Mouse (Mus musculus) heart, adult 2 months (tissue): ENCODE results near the gene Speer4d.
"Not testable (repeated sequence)": the region's sequence is repeated elsewhere in the genome, so short reads cannot be mapped to it uniquely, and the experiment has no call there.

ENCODE experiments used
- EP300 ChIP-seq: fragments of 200-500 bp; IDR thresholded peaks from 2 replicates; pipeline ENCODE4 v1.6.1; 2011; ENCODE audit warnings: low read depth, low read length, control low read depth; ENCODE audit not compliant: insufficient read depth
- POLR2A ChIP-seq: fragments of 200-500 bp; IDR thresholded peaks from 2 replicates; pipeline ENCODE4 v1.6.1; 2011; ENCODE audit warnings: mild to moderate bottlenecking, low read depth, low read length, control low read depth; ENCODE audit not compliant: insufficient read depth

GRCm38 (mm10) chr5:15588291-15588690 lies 30.6 kb upstream of the Speer4d start:
- TF ChIP-seq EP300, POLR2A: not testable (repeated sequence)
